Comparison of ENCODE assay signal across 22 mouse cellular contexts in the genomic region with DNA sequence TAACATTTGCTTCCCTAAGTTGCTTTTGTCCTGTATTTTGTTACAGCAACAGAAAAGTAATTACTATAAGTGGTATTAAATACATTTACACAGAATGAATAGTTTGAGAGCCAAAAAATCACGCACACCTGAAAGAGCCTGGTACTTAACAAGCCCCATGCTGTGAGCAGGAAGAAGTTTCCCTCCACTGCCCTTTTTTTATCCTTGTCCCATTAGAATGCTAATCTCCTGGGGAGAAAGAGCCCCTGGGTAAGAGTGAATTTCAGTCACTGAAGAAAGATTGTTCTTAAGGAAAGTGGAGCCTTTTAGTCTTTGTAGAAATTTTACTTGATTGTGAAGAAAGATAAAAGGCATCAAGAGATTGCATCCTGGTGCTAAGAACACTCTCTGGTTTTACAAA.
DNase-seq lines count a peak whose midpoint lies in the region; ATAC-seq and TF ChIP-seq lines count a peak whose summit lies in the region.
"Had no signal": no experiment of that assay in that cellular context is flagged by ENCODE, and none has a peak within 500 bp of the region (broad histone marks: within the 10 kb centered on the region; RNA-seq: fewer than 3 reads in every experiment).

No protein-coding gene starts in this region.

- TF ChIP-seq CTCF in left cerebral cortex, adult 2 months (IDR thresholded peaks at IDR 0.05) = no peak

- H3K9ac ChIP-seq in forebrain, embryonic 11.5 days (ENCODE audit: low read length) = no peak overlapping the region
- H3K9ac ChIP-seq in forebrain, embryonic 15.5 days (replicated peaks) = no peak overlapping the region
- H3K9ac ChIP-seq in ES-E14 (ENCODE audit: insufficient read depth, low read depth, low read length, poor library complexity, severe bottlenecking) = no peak overlapping the region
- no peak overlapping the region for H3K9ac ChIP-seq in kidney, embryonic 16.5 days (replicated peaks; ENCODE audit: low read length)
- H3K9ac ChIP-seq: embryonic facial prominence, embryonic 13.5 days; embryonic facial prominence, embryonic 15.5 days; forebrain, embryonic 13.5 days had no signal

- intact Hi-C loops in left cerebral cortex, adult 2 months (cut with DNase I) = no loop called here

- H3K27me3 ChIP-seq in forebrain, embryonic 11.5 days (ENCODE audit: control insufficient read depth, insufficient read depth, low read length) = no peaks in the 10 kb centered on the region
- H3K27me3 ChIP-seq in forebrain, embryonic 15.5 days = no peaks in the 10 kb centered on the region
- H3K27me3 ChIP-seq in kidney, embryonic 16.5 days (ENCODE audit: insufficient read depth, low read length) = no peaks in the 10 kb centered on the region
- H3K27me3 ChIP-seq: embryonic facial prominence, embryonic 13.5 days; embryonic facial prominence, embryonic 15.5 days; forebrain, embryonic 13.5 days had no signal

- ATAC-seq in forebrain, embryonic 11.5 days (replicated peaks; ENCODE audit: low FRiP score) = peak; percentile 45; the same call in 1 of the 2 replicates
- no peak for ATAC-seq in forebrain, embryonic 15.5 days (replicated peaks)
- ATAC-seq in kidney, embryonic 16.5 days (ENCODE audit: low FRiP score, low TSS enrichment) = no peak
- ATAC-seq: forebrain, embryonic 13.5 days had no signal

- 0% methylated on average over 1 of the region's 1 CpGs for WGBS in forebrain, embryonic 11.5 days
- WGBS in forebrain, embryonic 15.5 days = 0% methylated on average over 1 of the region's 1 CpGs
- 31% methylated on average over 1 of the region's 1 CpGs for WGBS in kidney, embryonic 16.5 days

- H3K36me3 ChIP-seq in forebrain, embryonic 11.5 days (ENCODE audit: control insufficient read depth, insufficient read depth, low read length) = no peaks in the 10 kb centered on the region
- no peaks in the 10 kb centered on the region for H3K36me3 ChIP-seq in forebrain, embryonic 15.5 days
- H3K36me3 ChIP-seq in ES-E14 (ENCODE audit: control insufficient read depth, insufficient read depth, low read length, poor library complexity, severe bottlenecking) = no peaks in the 10 kb centered on the region
- no peaks in the 10 kb centered on the region for H3K36me3 ChIP-seq in kidney, embryonic 16.5 days (ENCODE audit: insufficient read depth, low read length)
- H3K36me3 ChIP-seq: embryonic facial prominence, embryonic 13.5 days; embryonic facial prominence, embryonic 15.5 days; forebrain, embryonic 10.5 days had no signal

- no peak overlapping the region for H3K4me3 ChIP-seq in forebrain, embryonic 11.5 days (ENCODE audit: low read depth, low read length)
- no peak overlapping the region for H3K4me3 ChIP-seq in forebrain, embryonic 15.5 days
- no peak overlapping the region for H3K4me3 ChIP-seq in ES-E14 (ENCODE audit: insufficient read depth in 1 of 2, low read depth in 1 of 2, low read length in 2 of 2, poor library complexity in 1 of 2, severe bottlenecking in 1 of 2)
- H3K4me3 ChIP-seq in kidney, embryonic 16.5 days (ENCODE audit: low read length) = no peak overlapping the region
- H3K4me3 ChIP-seq in left cerebral cortex, adult 2 months = no peak overlapping the region
- H3K4me3 ChIP-seq: embryonic facial prominence, embryonic 13.5 days; embryonic facial prominence, embryonic 15.5 days; erythroblast, embryonic 14.5 days; forebrain, embryonic 10.5 days; forebrain, embryonic 13.5 days; gastrocnemius, adult 2 months had no signal

- H3K4me2 ChIP-seq in forebrain, embryonic 11.5 days (ENCODE audit: low read depth, low read length, severe bottlenecking) = no peak overlapping the region
- H3K4me2 ChIP-seq in forebrain, embryonic 15.5 days (replicated peaks) = no peak overlapping the region
- no peak overlapping the region for H3K4me2 ChIP-seq in kidney, embryonic 16.5 days (replicated peaks; ENCODE audit: low read depth, low read length)
- H3K4me2 ChIP-seq: embryonic facial prominence, embryonic 13.5 days; embryonic facial prominence, embryonic 15.5 days; forebrain, embryonic 13.5 days had no signal

- no peak overlapping the region for H3K27ac ChIP-seq in forebrain, embryonic 11.5 days (ENCODE audit: low read depth, low read length)
- no peak overlapping the region for H3K27ac ChIP-seq in forebrain, embryonic 15.5 days (replicated peaks)
- H3K27ac ChIP-seq in ES-E14 (ENCODE audit: insufficient read depth, low read depth, low read length, poor library complexity, severe bottlenecking) = no peak overlapping the region; the same call in 1 of the 2 replicates
- no peak overlapping the region for H3K27ac ChIP-seq in kidney, embryonic 16.5 days (ENCODE audit: low read length)
- H3K27ac ChIP-seq in left cerebral cortex, adult 2 months = no peak overlapping the region
- H3K27ac ChIP-seq: embryonic facial prominence, embryonic 13.5 days; embryonic facial prominence, embryonic 15.5 days; forebrain, embryonic 10.5 days; forebrain, embryonic 13.5 days; gastrocnemius, adult 2 months had no signal

- no peak for DNase-seq in forebrain, embryonic 11.5 days (ENCODE audit: low spot score)
- peak; percentile 72 for DNase-seq in ES-CJ7 (ENCODE audit: low read depth, low spot score)
- DNase-seq in ES-E14 (ENCODE audit: low read depth, low spot score) = peak; percentile 29
- peak; percentile 61 for DNase-seq in ZHBTc4 (ENCODE audit: low read depth, low spot score)
- no peak for DNase-seq in kidney, adult 18-20 months
- DNase-seq in left cerebral cortex, adult 2 months (ENCODE audit: extremely low spot score in 1 of 2, low spot score in 2 of 2) = no peak
- DNase-seq: adrenal gland, adult 2 months; adrenal gland, postnatal 10 days; adrenal gland, postnatal 25 days; cerebellum, adult 11-12 months; cerebellum, adult 2 months; cerebellum, adult 9-10 months; cerebellum, postnatal 10 days; cerebellum, postnatal 25 days; gastrocnemius, adult 2 months had no signal

- no peaks in the 10 kb centered on the region for H3K9me3 ChIP-seq in forebrain, embryonic 11.5 days (ENCODE audit: control insufficient read depth, low read length)
- H3K9me3 ChIP-seq in forebrain, embryonic 15.5 days = no peaks in the 10 kb centered on the region
- no peaks in the 10 kb centered on the region for H3K9me3 ChIP-seq in ES-E14 (ENCODE audit: control insufficient read depth, insufficient read depth, low read depth, low read length)
- no peaks in the 10 kb centered on the region for H3K9me3 ChIP-seq in kidney, embryonic 16.5 days (ENCODE audit: low read length)
- H3K9me3 ChIP-seq: embryonic facial prominence, embryonic 13.5 days; embryonic facial prominence, embryonic 15.5 days; forebrain, embryonic 10.5 days; forebrain, embryonic 13.5 days had no signal

- no peaks in the 10 kb centered on the region for H3K4me1 ChIP-seq in forebrain, embryonic 11.5 days (replicated peaks; ENCODE audit: control insufficient read depth, insufficient read depth, low read length)
- H3K4me1 ChIP-seq in forebrain, embryonic 15.5 days = no peaks in the 10 kb centered on the region
- peaks cover 0 to 3% of the 10 kb centered on the region in 2 experiments; a peak in 2 of 4 replicates for H3K4me1 ChIP-seq in ES-E14 (ENCODE audit: control insufficient read depth in 2 of 2, insufficient read depth in 2 of 2, low read length in 2 of 2, poor library complexity in 1 of 2)
- H3K4me1 ChIP-seq in kidney, embryonic 16.5 days (ENCODE audit: insufficient read depth, low read length) = no peaks in the 10 kb centered on the region
- H3K4me1 ChIP-seq: embryonic facial prominence, embryonic 13.5 days; embryonic facial prominence, embryonic 15.5 days; forebrain, embryonic 13.5 days had no signal

- in situ Hi-C loops in ES-E14 (cut with MboI; ENCODE audit: low sequenced_read_pairs in 2 of 2, unreplicated experiment in 2 of 2) = no loop called here

TF ChIP-seq in ES-E14, 5 proteins besides CTCF, POLR2A, EP300 and RAD21:
- TF ChIP-seq ZNF384 (IDR thresholded peaks at IDR 0.05; ENCODE audit: low read depth, low read length) (no peak), ZC3H11A (IDR thresholded peaks at IDR 0.05; ENCODE audit: borderline replicate concordance, low read depth, low read length) (no peak), CHD2 (IDR thresholded peaks at IDR 0.05; ENCODE audit: low read depth, low read length) (no peak), HCFC1 (IDR thresholded peaks at IDR 0.05; ENCODE audit: borderline replicate concordance, insufficient read depth, low read length) (no peak), MAFK (IDR thresholded peaks at IDR 0.05; ENCODE audit: insufficient read depth, low read depth, low read length) (no peak)
TF ChIP-seq in ES-E14: peak in this region for 0.

Comparison
In these comparisons a context has a peak if more than half of its experiments do, and no peak if none do; other contexts are left out.
1. DNase-seq: peak in ES-CJ7 (single experiment), ES-E14 (single experiment) and ZHBTc4 (single experiment); none in forebrain, embryonic 11.5 days (single experiment), kidney, adult 18-20 months (single experiment) and left cerebral cortex, adult 2 months (0 of 2).